Mouse (Mus musculus): ENCODE data around the gene AY074887.

GRCm38 (mm10) chr9:54969972-54970637 is 19.3 kb upstream of the AY074887 start:
- TF ChIP-seq CTCF (IDR thresholded peaks at IDR 0.05; ENCODE audit: insufficient read depth, low read depth, low read length) (no peak), POLR2A (IDR thresholded peaks at IDR 0.05; ENCODE audit: insufficient read depth, low read depth, low read length) (no peak)
